Mouse (Mus musculus) activated CD4-positive, CD25-positive, alpha-beta regulatory T cell (primary cell): Measurements from ENCODE around the gene Dtnbp1. TPM values are rescaled to one million over a fixed set of nuclear protein-coding genes. Genes with fewer than 3 reads are reported as not detected.

Experiments used
- polyA plus RNA-seq, 2 experiments: library from polyadenylated mRNA; unstranded; fragments of 100-300 nt; shearing (Covaris generic); gene quantifications; one replicate each; pipeline ENCODE4 v1.2.1; 2017

Dtnbp1 gene
- 10 to 100 TPM; 58.2 to 66.4 TPM for polyA plus RNA-seq

GRCm38 (mm10) chr13:45001911-45002615 lies at the start of gene Dtnbp1:
Gene Dtnbp1, minus strand, starts transcription at chr13:45002147.

Other genes starting within 250 kb of the Dtnbp1 start
- under 1 TPM; 0.10 to 0.17 TPM for gene Gm9817, start 76.5 kb upstream of the Dtnbp1 start, polyA plus RNA-seq